Mouse (Mus musculus): ENCODE results near the gene Frat1.

The Frat1 gene

DNA sequence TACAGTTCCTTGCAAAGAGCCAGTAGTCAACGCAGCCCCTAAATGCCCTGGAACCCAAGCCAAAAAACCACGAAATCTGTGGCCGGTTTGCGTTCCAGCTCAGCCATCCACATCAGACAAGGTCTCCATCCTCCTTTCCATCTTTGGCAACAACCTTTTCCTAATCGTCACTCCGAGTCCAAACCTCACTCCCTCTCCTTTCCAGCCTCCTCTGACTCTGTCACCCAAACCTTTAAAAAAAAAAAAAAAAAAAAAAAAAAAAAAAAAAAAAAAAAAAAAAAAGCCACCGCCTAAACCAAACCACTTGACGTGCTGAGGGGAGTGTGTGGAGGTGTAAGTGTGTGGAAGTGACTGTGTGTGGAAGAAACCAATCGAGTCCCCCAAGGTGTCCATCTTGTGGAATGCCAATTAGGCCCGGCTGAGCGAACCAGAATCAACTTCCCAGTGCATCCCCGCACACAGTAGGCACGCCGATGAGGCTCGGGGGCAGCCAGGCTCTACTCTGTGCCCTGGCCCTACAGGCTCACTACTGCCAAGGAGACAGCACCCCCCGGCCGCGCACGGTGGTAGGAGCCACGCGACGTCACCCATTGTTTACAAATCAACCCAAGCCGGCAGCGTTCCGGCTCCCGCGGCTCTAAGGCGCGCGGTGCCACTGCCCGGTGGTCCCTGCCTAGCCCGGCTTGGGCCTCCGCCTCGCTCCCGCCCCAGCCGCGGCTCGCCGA lies at the start of gene Frat1:
Frat1 (plus strand) TSS at position 590 of the 725 bp plus-strand sequence.
- no peak; the same call in 1 of the 2 replicates for TF ChIP-seq GATA4 (IDR thresholded peaks at IDR 0.05; ENCODE audit: insufficient replicate concordance, low read length)

DNA sequence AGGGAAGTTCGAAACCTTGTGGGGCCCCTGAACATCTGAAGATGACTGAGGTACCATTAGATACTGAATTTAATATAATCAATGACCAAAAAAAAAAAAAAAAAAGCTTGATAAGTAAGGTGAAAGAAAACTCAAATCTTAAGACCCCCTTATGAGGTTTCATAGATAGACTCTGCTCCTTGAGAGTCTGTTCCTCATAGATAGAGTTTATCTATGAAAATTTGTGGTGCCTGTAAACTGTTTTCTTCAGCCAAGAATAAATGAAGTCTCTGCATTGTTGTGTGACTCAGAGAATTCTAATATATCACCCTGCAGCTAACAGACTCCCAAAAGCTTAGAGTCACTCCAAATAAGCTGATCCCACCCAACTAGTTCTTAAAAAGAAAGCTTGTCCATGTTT lies 42.9 kb upstream of the Frat1 start:
- TF ChIP-seq GATA4 (IDR thresholded peaks at IDR 0.05; ENCODE audit: insufficient replicate concordance, low read length) = no peak

DNA sequence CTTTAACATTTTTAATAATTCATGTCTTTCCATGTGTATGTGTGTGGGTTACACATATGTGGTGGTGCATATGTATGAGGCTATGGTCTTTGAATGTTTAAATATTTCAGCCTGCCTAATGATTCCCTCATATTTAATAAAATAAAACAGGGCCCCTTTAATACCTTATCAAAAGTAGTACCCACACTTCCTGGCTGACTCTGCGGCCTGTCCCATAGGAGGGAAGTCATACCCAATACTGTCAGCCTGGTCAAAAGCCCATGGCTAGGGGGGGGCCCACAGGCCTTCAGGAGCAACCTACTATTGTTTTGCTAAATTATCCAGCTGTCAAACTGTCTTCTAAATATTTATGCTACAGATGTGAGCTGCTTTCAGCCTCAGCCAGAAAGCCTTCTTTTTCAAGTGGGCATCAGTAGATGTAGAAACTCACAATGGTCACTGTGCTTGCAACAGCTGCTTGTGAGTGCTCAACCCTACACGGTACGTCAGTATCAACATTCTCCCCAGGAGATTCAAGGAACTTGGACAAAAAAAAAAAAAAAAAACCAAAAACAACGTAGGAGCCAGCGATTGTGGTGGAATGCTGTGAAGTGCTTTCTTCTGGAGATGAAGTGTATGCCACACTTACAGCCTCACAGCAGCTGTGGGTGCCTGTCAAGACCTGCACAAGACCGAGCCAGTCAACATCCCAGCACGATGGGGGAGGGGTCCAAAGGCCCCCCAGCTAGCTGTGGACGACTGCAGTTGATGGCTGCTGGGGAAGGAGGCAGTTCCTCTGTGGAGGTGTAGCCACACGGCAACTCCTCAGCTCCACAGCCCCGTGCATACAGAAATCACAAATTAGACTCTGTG lies 40.4 kb upstream of the Frat1 start:
- no peak for TF ChIP-seq GATA4 (IDR thresholded peaks at IDR 0.05; ENCODE audit: insufficient replicate concordance, low read length)

DNA sequence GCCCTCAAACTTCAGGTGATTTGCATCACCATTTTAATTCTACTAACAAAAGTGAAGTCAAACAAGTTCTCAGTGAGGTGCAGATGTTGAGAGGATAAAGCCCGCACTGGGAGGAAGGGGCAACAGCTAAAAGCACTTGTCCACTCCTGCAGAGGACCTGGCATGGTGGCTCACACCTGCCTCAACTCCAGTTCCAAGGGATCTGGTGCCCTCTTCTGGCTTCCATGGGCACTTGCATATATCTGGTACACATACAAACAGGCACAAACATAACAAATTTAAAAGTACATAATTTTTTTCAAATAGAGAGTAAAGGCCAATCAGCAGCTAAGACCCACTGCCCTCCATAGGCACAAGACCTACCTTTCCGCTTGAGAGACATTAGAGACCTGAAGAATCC lies 38.4 kb upstream of the Frat1 start:
- no peak for TF ChIP-seq GATA4 (IDR thresholded peaks at IDR 0.05; ENCODE audit: insufficient replicate concordance, low read length)

DNA sequence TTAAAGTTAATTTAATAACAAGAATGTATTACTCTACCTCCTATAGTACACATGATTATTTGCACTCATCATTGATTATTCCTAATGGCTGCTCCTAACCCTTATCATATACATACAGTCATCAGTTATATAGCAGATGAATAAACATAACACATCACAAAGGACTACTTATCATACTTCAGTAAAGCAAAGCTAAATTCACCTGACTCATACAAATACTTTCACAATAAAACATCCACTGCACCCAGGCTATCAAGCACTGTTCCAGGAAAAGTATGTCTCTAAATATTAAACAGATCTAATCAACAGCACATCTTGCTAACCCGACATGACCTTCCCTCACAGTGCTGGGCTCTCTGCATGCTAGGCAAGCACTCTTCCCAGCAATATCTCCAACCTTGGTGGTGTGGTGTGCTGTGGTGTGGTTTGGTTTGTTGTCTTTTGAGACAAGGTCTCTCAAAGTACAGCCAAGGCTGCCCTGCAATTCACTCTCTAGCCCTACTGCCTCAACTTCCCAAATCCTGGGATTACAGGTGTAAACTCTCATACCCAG lies 36.8 kb upstream of the Frat1 start:
- no peak for TF ChIP-seq GATA4 (IDR thresholded peaks at IDR 0.05; ENCODE audit: insufficient replicate concordance, low read length)

DNA sequence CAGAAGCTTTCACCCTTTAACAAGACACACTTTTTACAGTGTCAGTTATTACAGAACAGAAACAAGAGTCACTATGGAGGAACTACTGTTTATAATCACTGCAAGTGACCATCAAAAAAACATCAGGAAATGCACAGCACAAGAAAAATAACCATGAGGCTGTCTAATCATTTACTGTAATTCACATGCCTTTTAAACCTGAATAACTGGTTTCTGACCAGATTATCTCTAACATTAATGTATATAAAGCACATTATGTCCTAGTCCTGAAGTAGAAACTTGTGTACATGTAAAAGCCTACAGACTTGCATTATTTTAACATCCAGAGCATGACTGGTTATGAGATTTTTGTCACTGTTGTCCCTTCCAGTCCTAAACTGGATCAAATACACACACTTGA lies 35.8 kb upstream of the Frat1 start:
- no peak for TF ChIP-seq GATA4 (IDR thresholded peaks at IDR 0.05; ENCODE audit: insufficient replicate concordance, low read length)

DNA sequence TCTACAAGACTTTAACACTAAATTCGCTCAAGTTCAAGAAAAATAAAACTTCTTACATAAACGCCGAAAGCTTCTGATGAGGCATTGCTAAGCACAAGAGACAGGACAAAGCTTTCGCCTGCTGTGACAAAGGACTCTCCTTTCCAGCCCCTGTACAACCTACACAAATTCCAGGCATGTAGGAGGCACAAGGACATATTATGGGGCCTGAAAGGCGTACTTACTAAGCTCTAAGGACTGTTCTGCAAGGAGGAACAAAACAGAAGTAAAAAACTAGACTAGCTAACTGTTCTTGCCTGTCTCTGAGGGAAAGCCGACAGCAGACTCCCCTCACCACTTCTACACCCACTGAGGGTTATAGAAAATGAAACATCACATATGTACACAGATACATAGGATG lies 34.9 kb upstream of the Frat1 start:
- no peak for TF ChIP-seq GATA4 (IDR thresholded peaks at IDR 0.05; ENCODE audit: insufficient replicate concordance, low read length)

DNA sequence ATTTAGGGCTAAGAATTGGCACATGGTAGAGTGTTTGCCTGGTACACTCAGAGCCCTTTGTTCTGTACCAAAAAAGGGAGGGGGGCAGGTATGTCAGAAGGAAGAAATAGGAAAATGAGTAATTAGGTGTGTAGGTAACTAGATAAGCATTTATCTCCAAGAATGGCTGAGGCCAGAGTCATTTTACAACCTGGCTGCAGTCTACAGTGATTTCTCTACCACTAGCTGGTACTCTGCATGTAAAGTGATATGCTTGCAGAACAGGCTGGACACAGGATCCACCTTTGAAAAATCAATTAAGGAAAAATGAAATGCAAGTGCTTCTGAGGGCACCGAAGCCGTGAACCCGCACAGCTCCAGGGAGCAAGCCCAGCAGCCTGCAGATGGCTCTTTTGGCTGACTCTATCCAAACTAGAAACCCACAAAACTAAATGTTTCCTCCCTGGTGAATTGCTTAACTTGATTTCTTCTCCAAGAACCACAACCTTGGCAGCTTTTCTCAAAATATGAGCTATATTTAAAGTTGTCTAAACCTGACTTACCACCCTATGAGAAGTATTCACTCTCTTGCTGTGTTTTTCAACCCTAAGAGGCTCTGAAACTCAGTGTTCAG lies 33.5 kb upstream of the Frat1 start:
- TF ChIP-seq GATA4 (IDR thresholded peaks at IDR 0.05; ENCODE audit: insufficient replicate concordance, low read length) = no peak

DNA sequence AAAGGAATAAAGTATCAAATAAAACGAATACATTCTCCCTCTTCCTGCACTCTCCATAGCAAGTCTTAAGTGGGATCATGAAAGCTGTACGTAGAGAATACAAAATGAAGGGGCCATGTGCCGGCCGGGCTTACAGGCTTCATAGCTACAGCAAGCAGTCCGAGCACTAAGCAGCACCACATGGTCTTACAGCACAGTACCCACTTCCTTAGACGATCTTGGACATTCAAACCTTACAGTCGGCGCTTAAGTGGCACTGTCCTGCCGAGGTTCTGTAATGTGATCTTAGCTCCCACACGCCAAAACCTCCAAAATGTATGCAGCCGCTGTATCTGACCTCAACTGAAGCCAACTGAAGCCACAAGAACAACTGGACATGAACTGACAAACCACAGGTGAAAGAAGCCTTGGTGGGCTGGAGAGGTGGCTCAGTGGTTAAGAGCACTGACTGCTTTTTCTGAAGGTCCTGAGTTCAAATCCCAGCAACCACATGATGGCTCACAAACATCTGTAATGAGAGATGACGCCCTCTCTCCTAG lies 32.9 kb upstream of the Frat1 start:
- TF ChIP-seq GATA4 (IDR thresholded peaks at IDR 0.05; ENCODE audit: insufficient replicate concordance, low read length) = no peak

DNA sequence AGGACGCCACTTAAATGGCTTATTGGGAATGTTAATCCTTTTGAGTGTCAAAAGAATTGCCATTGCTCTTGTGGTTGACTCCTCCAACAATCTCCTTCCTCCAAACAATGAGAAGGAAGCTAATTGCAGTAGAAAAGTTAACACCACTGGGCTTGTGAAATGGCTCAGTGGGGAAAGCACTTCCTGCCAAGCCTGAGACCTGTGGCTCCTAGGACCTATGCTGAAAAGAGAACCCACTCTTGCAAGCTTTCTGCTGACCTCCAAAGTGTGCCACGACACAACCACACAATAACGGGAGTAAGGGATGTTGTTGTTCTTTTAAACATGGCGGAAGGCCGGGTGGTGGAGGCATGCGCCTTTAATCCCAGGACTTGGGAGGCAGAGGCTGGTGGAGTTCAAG lies 32.2 kb upstream of the Frat1 start:
- TF ChIP-seq GATA4 (IDR thresholded peaks at IDR 0.05; ENCODE audit: insufficient replicate concordance, low read length) = no peak

DNA sequence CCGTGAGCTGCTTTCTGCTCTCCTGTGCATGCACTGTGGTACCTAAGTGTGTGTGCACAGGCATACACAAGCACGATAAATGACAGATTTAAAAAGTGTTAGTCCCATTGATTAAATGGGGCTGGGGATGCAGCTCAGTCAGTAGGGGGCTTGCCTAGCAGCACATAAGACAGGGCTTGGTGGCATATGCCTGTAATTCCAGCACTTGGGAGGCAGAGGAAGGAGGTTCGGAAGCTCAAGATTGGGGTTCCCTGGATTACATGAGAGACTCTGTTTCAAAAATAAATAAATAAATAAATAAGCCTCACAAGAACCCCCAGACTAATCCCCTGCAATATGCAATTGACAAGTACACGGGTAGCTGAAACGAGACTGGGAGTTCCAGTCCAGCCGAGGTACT lies 29.3 kb upstream of the Frat1 start:
- TF ChIP-seq GATA4 (IDR thresholded peaks at IDR 0.05; ENCODE audit: insufficient replicate concordance, low read length) = no peak

DNA sequence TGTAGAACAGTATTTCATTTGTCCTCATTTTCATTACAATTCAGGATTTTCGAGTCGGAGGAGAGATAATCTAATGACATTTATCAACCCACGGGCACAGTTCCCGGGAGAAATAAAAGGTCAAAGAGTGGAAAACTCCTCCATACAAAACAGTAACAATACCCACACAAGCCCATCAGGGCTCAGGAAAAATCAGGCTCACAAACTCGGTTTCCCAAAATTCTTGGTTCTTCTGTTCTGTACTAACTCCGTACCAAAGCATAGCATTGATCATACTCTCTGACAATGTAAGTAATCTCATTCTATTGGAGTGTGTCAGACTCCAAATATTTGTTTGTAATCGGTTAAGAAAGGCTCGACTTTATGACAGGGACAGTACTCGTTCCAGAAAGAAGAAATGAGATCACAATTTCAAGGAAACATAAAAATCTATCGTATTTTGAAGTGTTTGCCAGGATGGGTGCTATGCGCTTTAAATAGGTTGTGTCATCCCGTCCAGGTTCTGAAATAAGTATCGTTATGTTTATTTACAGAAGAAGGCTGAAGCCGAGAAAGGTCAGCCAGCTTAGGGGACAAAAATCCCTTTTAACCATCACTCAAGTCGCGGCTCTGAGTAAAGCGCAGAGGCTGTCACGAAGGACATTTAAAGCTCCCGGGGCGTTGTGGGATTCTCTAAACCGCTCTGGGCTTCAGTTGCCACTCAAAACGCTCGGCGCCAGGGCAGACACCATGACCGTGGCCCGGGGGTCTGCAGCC lies 28.6 kb upstream of the Frat1 start:
- TF ChIP-seq GATA4 (IDR thresholded peaks at IDR 0.05; ENCODE audit: insufficient replicate concordance, low read length) = no peak

DNA sequence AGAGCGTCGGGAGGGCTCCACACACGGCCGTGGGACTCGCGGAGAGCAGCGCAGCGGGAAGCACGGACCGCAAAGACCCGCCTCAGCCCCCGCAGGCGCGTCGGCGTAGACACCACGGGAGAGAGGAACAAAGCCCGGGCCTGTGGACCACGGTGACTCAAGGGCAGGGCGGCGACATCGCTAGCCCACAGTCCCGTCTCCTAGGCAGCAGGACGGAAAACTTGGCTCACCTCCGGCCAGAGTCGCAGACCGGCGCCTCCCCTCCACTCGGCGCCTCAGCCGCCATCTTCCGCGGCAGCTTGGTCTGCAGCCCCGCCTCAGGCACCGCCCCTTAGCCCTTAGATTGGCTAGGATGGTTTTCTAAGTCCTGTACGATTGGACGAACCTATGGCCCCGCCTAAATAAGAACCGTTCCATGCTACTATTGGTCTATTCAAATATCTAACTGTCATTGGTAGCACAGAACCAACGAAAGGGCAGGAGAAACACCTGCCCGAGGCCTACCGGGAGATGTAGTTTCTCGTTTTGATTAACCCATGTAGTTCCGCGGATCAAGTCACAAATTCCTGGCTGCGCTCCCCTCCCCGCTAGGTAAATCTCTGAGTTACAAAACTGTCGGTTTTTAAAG lies 27.9 kb upstream of the Frat1 start, which contains the start of gene Arhgap19:
Arhgap19 (minus strand) TSS at position 306 of the 628 bp plus-strand sequence.
- TF ChIP-seq GATA4 (IDR thresholded peaks at IDR 0.05; ENCODE audit: insufficient replicate concordance, low read length) = no peak

DNA sequence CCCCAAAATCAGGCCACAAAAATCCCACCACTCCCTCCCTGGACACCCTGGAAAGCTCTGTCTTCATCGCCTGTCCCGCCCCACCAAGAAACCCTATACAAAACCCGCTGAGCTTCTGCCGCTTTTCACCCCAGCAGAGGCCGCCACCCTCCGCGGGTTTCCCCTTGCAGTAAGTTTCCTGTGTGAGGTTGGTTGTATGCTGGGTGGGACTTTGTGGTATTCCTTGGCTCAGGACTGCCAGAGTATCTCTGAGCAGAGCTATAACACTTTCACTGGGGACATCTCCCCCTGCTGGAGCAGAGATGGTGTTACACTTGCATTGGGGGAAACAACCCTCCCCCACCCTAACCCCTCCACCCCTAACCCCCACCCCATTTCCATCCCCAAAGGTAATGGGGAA lies 26.4 kb upstream of the Frat1 start:
- TF ChIP-seq GATA4 (IDR thresholded peaks at IDR 0.05; ENCODE audit: insufficient replicate concordance, low read length) = no peak

All from liver, adult (tissue).